Comparison of ENCODE assay signal across 19 mouse cellular contexts in genomic region chrX:47764440-47764839, GRCm38 (mm10).
"Had no signal": no experiment of that assay in that cellular context is flagged by ENCODE, and none has a peak within 500 bp of the region (broad histone marks: within the 10 kb centered on the region; RNA-seq: fewer than 3 reads in every experiment).

No protein-coding gene starts in this region.

- H3K27ac ChIP-seq: midbrain, embryonic 12.5 days; neural tube, embryonic 13.5 days; neural tube, embryonic 15.5 days had no signal

- H3K4me3 ChIP-seq: megakaryocyte, embryonic 14.5 days; midbrain, embryonic 12.5 days; myocyte; neural tube, embryonic 13.5 days; neural tube, embryonic 15.5 days had no signal

- H3K27me3 ChIP-seq: megakaryocyte, embryonic 14.5 days; midbrain, embryonic 12.5 days; neural tube, embryonic 13.5 days; neural tube, embryonic 15.5 days had no signal

- H3K4me1 ChIP-seq: megakaryocyte, embryonic 14.5 days; midbrain, embryonic 12.5 days; neural tube, embryonic 13.5 days; neural tube, embryonic 15.5 days had no signal

- H3K36me3 ChIP-seq: midbrain, embryonic 12.5 days; neural tube, embryonic 13.5 days; neural tube, embryonic 15.5 days had no signal

- H3K9me3 ChIP-seq: megakaryocyte, embryonic 14.5 days; midbrain, embryonic 12.5 days; neural tube, embryonic 13.5 days; neural tube, embryonic 15.5 days had no signal

- DNase-seq: lung, adult 18-20 months; lung, embryonic 14.5 days; lung, postnatal 10 days; lung, postnatal 4 days; midbrain, embryonic 14.5 days; retina, postnatal 1 day; right cerebral cortex, adult 18-20 months; right cerebral cortex, postnatal 25 days; right cerebral cortex, postnatal 4 days; spleen, adult 18-20 months; thymus, adult 18-20 months; thymus, postnatal 14 days; thymus, postnatal 36 days had no signal

- ATAC-seq: midbrain, embryonic 16.5 days had no signal
